Mouse (Mus musculus) midbrain, postnatal 0 days (tissue): ENCODE measurements around the gene Chid1. TPM values are rescaled to one million over a fixed set of nuclear protein-coding genes. Genes with fewer than 3 reads are reported as not detected.

ENCODE experiments used
- ATAC-seq: fragments of 200-750 bp; cut with Nextera tagmentation; 2 replicates; pipeline ENCODE4 v1.8.0; 2017; ENCODE audit warnings: moderate number of reproducible peaks, mild to moderate bottlenecking, moderate TSS enrichment, moderate library complexity; ENCODE audit not compliant: low FRiP score
- DNase-seq: peaks from one replicate; pipeline ENCODE4 v3.0.0-alpha.2; 2015; ENCODE audit warnings: low spot score
- H3K27ac ChIP-seq: fragments of 300-500 bp; sonication (generic); 2 replicates; pipeline ENCODE4 v1.5.1; 2014; ENCODE audit warnings: low read depth, mild to moderate bottlenecking, low read length, mixed read lengths
- H3K27me3 ChIP-seq: fragments of 300-500 bp; sonication (generic); 2 replicates; pipeline ENCODE4 v1.6.1; 2014; ENCODE audit warnings: low read length, control low read depth, mixed read lengths; ENCODE audit not compliant: insufficient read depth
- H3K36me3 ChIP-seq: fragments of 300-500 bp; sonication (generic); 2 replicates; pipeline ENCODE4 v1.6.1; 2014; ENCODE audit warnings: low read length, control low read depth, mixed read lengths; ENCODE audit not compliant: insufficient read depth
- H3K4me1 ChIP-seq: fragments of 300-500 bp; sonication (generic); 2 replicates; pipeline ENCODE4 v1.6.1; 2014; ENCODE audit warnings: mild to moderate bottlenecking, control low read depth, antibody characterized with exemption, low read length, mixed read lengths; ENCODE audit not compliant: insufficient read depth
- H3K4me2 ChIP-seq: fragments of 300-500 bp; sonication (generic); 2 replicates; pipeline ENCODE4 v1.6.1; 2014; ENCODE audit warnings: low read depth, mild to moderate bottlenecking, low read length, mixed read lengths; ENCODE audit not compliant: poor library complexity, severe bottlenecking
- H3K4me3 ChIP-seq: fragments of 300-500 bp; sonication (generic); 2 replicates; pipeline ENCODE4 v1.5.1; 2014; ENCODE audit warnings: low read depth, mild to moderate bottlenecking, low read length, moderate library complexity
- H3K9ac ChIP-seq: fragments of 300-500 bp; sonication (generic); replicated peaks from 2 replicates; pipeline ENCODE4 v1.6.1; 2014; ENCODE audit warnings: mild to moderate bottlenecking, low read length, moderate library complexity, mixed read lengths; ENCODE audit not compliant: poor library complexity, severe bottlenecking
- H3K9me3 ChIP-seq: fragments of 300-500 bp; sonication (generic); 2 replicates; pipeline ENCODE4 v1.6.1; 2016; ENCODE audit warnings: low read length, control low read depth
- CTCF ChIP-seq: IDR thresholded peaks from 2 replicates; pipeline ENCODE4 v1.5.1; 2016; ENCODE audit warnings: antibody characterized with exemption, mild to moderate bottlenecking
- WGBS: fragments of 180-500 bp; shearing (Covaris S2); extraction: QIAGEN DNeasy Blood & Tissue Kit; methylation state at CpG from one replicate; pipeline ENCODE4 v1.1.7; 2014; 5-methylcytosine and 5-hydroxymethylcytosine counted together
- polyA plus RNA-seq: library from polyadenylated mRNA; unstranded; fragments of >200 nt; fragmentation: Nextera tagmentation; extraction: Ambion mirVana; gene quantifications from 2 replicates; pipeline ENCODE4 v1.2.1, GENCODE M21; 2015
- total RNA-seq: library from RNA; depleted of rRNA; stranded (reverse); fragments of >200 nt; gene quantifications from 2 replicates; pipeline ENCODE4 v1.2.3, GENCODE M21; 2014

Chid1 gene
- total and polyA plus RNA-seq, 2 experiments from 2014 or later = 35.4 to 47.5 TPM

- Histone ChIP-seq H3K27ac (no peak overlapping the region), H3K36me3 (peaks cover 8% of the 10 kb centered on the region; the same call in 1 of the 2 replicates), H3K4me1 (peaks cover 32% of the 10 kb centered on the region), H3K27me3 (peaks cover 51% of the 10 kb centered on the region), H3K9me3 (no peaks in the 10 kb centered on the region), H3K9ac (0 out of 2 replicates have a peak overlapping the region, but pooled peaks have one; percentile 24), H3K4me3 (peak overlapping the region; percentile 20; the same call in 1 of the 2 replicates), H3K4me2 (peak overlapping the region; percentile 28; the same call in 1 of the 2 replicates)
- TF ChIP-seq CTCF = no peak
- no peak for DNase-seq
- 6% methylated on average over 38 of the region's 38 CpGs for WGBS
- ATAC-seq = no peak
Observed at GRCm38 (mm10) chr7:141464603-141465201, 75.0 kb downstream of the Chid1 start.

GRCm38 (mm10) chr7:141463824-141464602 is 75.6 kb downstream of the Chid1 start:
- DNase-seq (no peak), ATAC-seq (no peak)
- peaks cover 25% of the 10 kb centered on the region for H3K4me1 ChIP-seq
- no peak overlapping the region for H3K27ac ChIP-seq
- peaks cover 51% of the 10 kb centered on the region for H3K27me3 ChIP-seq
- H3K9me3 ChIP-seq = no peaks in the 10 kb centered on the region
- H3K4me3 ChIP-seq = no peak overlapping the region
- H3K9ac ChIP-seq = no peak overlapping the region
- TF ChIP-seq CTCF = no peak
- peak overlapping the region; percentile 28; the same call in 1 of the 2 replicates for H3K4me2 ChIP-seq
- 28% methylated on average over 12 of the region's 12 CpGs for WGBS
- H3K36me3 ChIP-seq = peaks cover 15% of the 10 kb centered on the region

- DNase-seq = no peak
- H3K4me2 ChIP-seq = peak overlapping the region; percentile 80
- peak overlapping the region; percentile 42 for H3K4me3 ChIP-seq
- H3K36me3 ChIP-seq = peaks cover 28% of the 10 kb centered on the region
- TF ChIP-seq CTCF = no peak
- H3K4me1 ChIP-seq = peaks cover 12% of the 10 kb centered on the region; the same call in 1 of the 2 replicates
- 22% methylated on average over 5 of the region's 5 CpGs for WGBS
- ATAC-seq = no peak
- no peaks in the 10 kb centered on the region for H3K9me3 ChIP-seq
- no peak overlapping the region for H3K27ac ChIP-seq
- no peak overlapping the region for H3K9ac ChIP-seq
- peaks cover 51% of the 10 kb centered on the region for H3K27me3 ChIP-seq
Observed at GRCm38 (mm10) chr7:141462333-141462821, 77.3 kb downstream of the Chid1 start.

- peak overlapping the region; percentile 51 for H3K9ac ChIP-seq
- H3K9me3 ChIP-seq = no peaks in the 10 kb centered on the region
- peak; percentile 33; the same call in 1 of the 2 replicates for TF ChIP-seq CTCF
- DNase-seq = no peak
- peak overlapping the region; percentile 42 for H3K4me3 ChIP-seq
- no peak overlapping the region for H3K27ac ChIP-seq
- peak overlapping the region; percentile 80 for H3K4me2 ChIP-seq
- peaks cover 28% of the 10 kb centered on the region for H3K36me3 ChIP-seq
- H3K27me3 ChIP-seq = peaks cover 51% of the 10 kb centered on the region
- peaks cover 9% of the 10 kb centered on the region; the same call in 1 of the 2 replicates for H3K4me1 ChIP-seq
- 3% methylated on average over 42 of the region's 59 CpGs for WGBS
- ATAC-seq = no peak
Observed at GRCm38 (mm10) chr7:141461521-141462332, 77.9 kb downstream of the Chid1 start.

GRCm38 (mm10) chr7:141460391-141461113 is 79.1 kb downstream of the Chid1 start, which contains the start of gene Cracr2b:
Gene Cracr2b (plus strand): TSS chr7:141461094.
- Histone ChIP-seq H3K27me3 (peaks cover 46% of the 10 kb centered on the region), H3K36me3 (peaks cover 28% of the 10 kb centered on the region), H3K9me3 (no peaks in the 10 kb centered on the region), H3K4me3 (peak within 1 kb of the TSS; percentile 42), H3K27ac (no peak within 1 kb of the TSS), H3K4me1 (peaks cover 15% of the 10 kb centered on the region), H3K9ac (peak within 1 kb of the TSS; percentile 51), H3K4me2 (peak within 1 kb of the TSS; percentile 80)
- no peak for DNase-seq
- no peak for TF ChIP-seq CTCF
- WGBS = 76% methylated on average over 15 of the region's 15 CpGs
- ATAC-seq = no peak
